Mouse (Mus musculus) erythroblast, embryonic 14.5 days (primary cell): ENCODE data around the gene Zfp385b. TPM values are rescaled to one million over a fixed set of nuclear protein-coding genes. Genes with fewer than 3 reads are reported as not detected.

Source experiments
- H3K27me3 ChIP-seq: 2 replicates; pipeline ENCODE4 v1.6.1; 2012; ENCODE audit warnings: inconsistent platforms; ENCODE audit not compliant: control insufficient read depth
- H3K36me3 ChIP-seq: 2 replicates; pipeline ENCODE4 v1.6.1; 2012; ENCODE audit warnings: mild to moderate bottlenecking, inconsistent platforms; ENCODE audit not compliant: control insufficient read depth
- H3K4me1 ChIP-seq: 2 replicates; pipeline ENCODE4 v1.6.1; 2012; ENCODE audit warnings: inconsistent platforms; ENCODE audit not compliant: control insufficient read depth
- H3K4me3 ChIP-seq: replicated peaks from 2 replicates; pipeline ENCODE3; 2012; ENCODE audit warnings: moderate library complexity, mild to moderate bottlenecking, inconsistent platforms
- H3K9me3 ChIP-seq: 2 replicates; pipeline ENCODE4 v1.6.1; 2012; ENCODE audit warnings: low read length, inconsistent platforms, mixed read lengths; ENCODE audit not compliant: control insufficient read depth
- GATA1 ChIP-seq: IDR thresholded peaks from 2 replicates; pipeline ENCODE4 v1.6.1; 2012; ENCODE audit warnings: low read length, inconsistent platforms, mixed read lengths
- TAL1 ChIP-seq: IDR thresholded peaks from 3 replicates; pipeline ENCODE4 v1.6.1; 2012; ENCODE audit warnings: low read length, inconsistent platforms, mixed read lengths
- polyA plus RNA-seq: library from polyadenylated mRNA; stranded (reverse); fragments of >175 nt; gene quantifications from 2 replicates; pipeline ENCODE4 v1.2.3, GENCODE M21; 2012

Zfp385b gene
- polyA plus RNA-seq, 1 experiment = not detected

- Histone ChIP-seq H3K36me3 (no peaks in the 10 kb centered on the region), H3K9me3 (no peaks in the 10 kb centered on the region), H3K27me3 (peaks cover 44% of the 10 kb centered on the region), H3K4me3 (no peak overlapping the region), H3K4me1 (no peaks in the 10 kb centered on the region)
- TF ChIP-seq TAL1 (no peak), GATA1 (no peak)
These were observed 2.8 kb downstream of the Zfp385b start for GRCm38 (mm10) chr2:77816413-77817314.

- Histone ChIP-seq H3K9me3 (no peaks in the 10 kb centered on the region), H3K36me3 (no peaks in the 10 kb centered on the region), H3K27me3 (peaks cover 44% of the 10 kb centered on the region), H3K4me1 (no peaks in the 10 kb centered on the region), H3K4me3 (no peak overlapping the region)
- no peak for TF ChIP-seq GATA1
- TF ChIP-seq TAL1 = no peak
These were observed 3.5 kb downstream of the Zfp385b start for GRCm38 (mm10) chr2:77815775-77816412.

- no peak for TF ChIP-seq TAL1
- TF ChIP-seq GATA1 = no peak
- H3K4me1 ChIP-seq = no peaks in the 10 kb centered on the region
- H3K27me3 ChIP-seq = peaks cover 44% of the 10 kb centered on the region
- H3K4me3 ChIP-seq = no peak overlapping the region
- H3K36me3 ChIP-seq = no peaks in the 10 kb centered on the region
- no peaks in the 10 kb centered on the region for H3K9me3 ChIP-seq
These were observed 4.5 kb downstream of the Zfp385b start for GRCm38 (mm10) chr2:77814896-77815295.

- TF ChIP-seq TAL1 (no peak), GATA1 (no peak)
- no peaks in the 10 kb centered on the region for H3K9me3 ChIP-seq
- peaks cover 40% of the 10 kb centered on the region for H3K27me3 ChIP-seq
- no peaks in the 10 kb centered on the region for H3K4me1 ChIP-seq
- H3K4me3 ChIP-seq = no peak overlapping the region
- no peaks in the 10 kb centered on the region for H3K36me3 ChIP-seq
These were observed 6.4 kb downstream of the Zfp385b start for GRCm38 (mm10) chr2:77813029-77813428.

- no peak overlapping the region for H3K4me3 ChIP-seq
- no peaks in the 10 kb centered on the region for H3K36me3 ChIP-seq
- TF ChIP-seq TAL1 = no peak
- TF ChIP-seq GATA1 = no peak
- no peaks in the 10 kb centered on the region for H3K4me1 ChIP-seq
- H3K27me3 ChIP-seq = peaks cover 17% of the 10 kb centered on the region
- H3K9me3 ChIP-seq = no peaks in the 10 kb centered on the region
These were observed 8.7 kb downstream of the Zfp385b start for GRCm38 (mm10) chr2:77810748-77811147.

GRCm38 (mm10) chr2:77804781-77805180 is 14.7 kb downstream of the Zfp385b start:
- TF ChIP-seq GATA1 = no peak
- TF ChIP-seq TAL1 = no peak
- no peaks in the 10 kb centered on the region for H3K27me3 ChIP-seq
- no peak overlapping the region for H3K4me3 ChIP-seq
- H3K36me3 ChIP-seq = no peaks in the 10 kb centered on the region
- H3K9me3 ChIP-seq = no peaks in the 10 kb centered on the region; the same call in 1 of the 2 replicates
- no peaks in the 10 kb centered on the region for H3K4me1 ChIP-seq

GRCm38 (mm10) chr2:77802291-77802690 is 17.1 kb downstream of the Zfp385b start:
- Histone ChIP-seq H3K27me3 (no peaks in the 10 kb centered on the region), H3K4me1 (no peaks in the 10 kb centered on the region), H3K4me3 (no peak overlapping the region), H3K9me3 (no peaks in the 10 kb centered on the region; the same call in 1 of the 2 replicates), H3K36me3 (no peaks in the 10 kb centered on the region)
- TF ChIP-seq GATA1 (no peak), TAL1 (no peak)

- TF ChIP-seq TAL1 = no peak
- TF ChIP-seq GATA1 = no peak
- H3K36me3 ChIP-seq = no peaks in the 10 kb centered on the region
- no peaks in the 10 kb centered on the region for H3K27me3 ChIP-seq
- H3K4me3 ChIP-seq = no peak overlapping the region
- H3K4me1 ChIP-seq = no peaks in the 10 kb centered on the region
- H3K9me3 ChIP-seq = no peaks in the 10 kb centered on the region; the same call in 1 of the 2 replicates
These were observed 18.0 kb downstream of the Zfp385b start for GRCm38 (mm10) chr2:77801430-77801829.

GRCm38 (mm10) chr2:77801009-77801408 is 18.4 kb downstream of the Zfp385b start:
- no peak overlapping the region for H3K4me3 ChIP-seq
- H3K27me3 ChIP-seq = no peaks in the 10 kb centered on the region
- H3K9me3 ChIP-seq = no peaks in the 10 kb centered on the region; the same call in 1 of the 2 replicates
- TF ChIP-seq GATA1 (no peak), TAL1 (no peak)
- H3K4me1 ChIP-seq = no peaks in the 10 kb centered on the region
- no peaks in the 10 kb centered on the region for H3K36me3 ChIP-seq

- Histone ChIP-seq H3K27me3 (no peaks in the 10 kb centered on the region), H3K9me3 (no peaks in the 10 kb centered on the region), H3K36me3 (no peaks in the 10 kb centered on the region), H3K4me1 (no peaks in the 10 kb centered on the region), H3K4me3 (no peak overlapping the region)
- TF ChIP-seq TAL1 (no peak), GATA1 (no peak)
These were observed 22.2 kb downstream of the Zfp385b start for GRCm38 (mm10) chr2:77797233-77797632.
